Mouse (Mus musculus) myocyte (in vitro differentiated cells): Measurements from ENCODE around the gene Znrf1.

ENCODE experiments used
- CEBPB ChIP-seq: IDR thresholded peaks from 2 replicates; pipeline ENCODE4 v1.6.1; 2011; ENCODE audit warnings: mild to moderate bottlenecking, moderate library complexity; ENCODE audit not compliant: poor library complexity, insufficient read depth, severe bottlenecking
- E2F4 ChIP-seq: IDR thresholded peaks from one replicate; pipeline ENCODE4 v1.6.1; 2011; ENCODE audit warnings: mild to moderate bottlenecking, control low read depth, moderate library complexity; ENCODE audit not compliant: insufficient read depth
- MAX ChIP-seq: IDR thresholded peaks from one replicate; pipeline ENCODE4 v1.6.1; 2011; ENCODE audit warnings: low read depth, mild to moderate bottlenecking, control low read depth
- MYOG ChIP-seq, 3 experiments: IDR thresholded peaks; one replicate each; pipeline ENCODE4 v1.6.1; 2011; ENCODE audit warnings: control low read depth in 2 of 3, low read depth in 2 of 3, mild to moderate bottlenecking in 2 of 3; ENCODE audit not compliant: insufficient read length in 2 of 3, control insufficient read depth in 1 of 3, insufficient read depth in 1 of 3
- POLR2A ChIP-seq: IDR thresholded peaks from one replicate; pipeline ENCODE4 v1.6.1; 2011; ENCODE audit warnings: low read depth, mild to moderate bottlenecking, control low read depth, moderate library complexity; ENCODE audit not compliant: insufficient read length
- POLR2AphosphoS2 ChIP-seq: IDR thresholded peaks from one replicate; pipeline ENCODE4 v1.6.1; 2011; ENCODE audit warnings: low read depth, control low read depth; ENCODE audit not compliant: insufficient read length
- TCF12 ChIP-seq: IDR thresholded peaks from one replicate; pipeline ENCODE4 v1.6.1; 2011; ENCODE audit warnings: mild to moderate bottlenecking, control low read depth; ENCODE audit not compliant: poor library complexity, insufficient read depth, severe bottlenecking
- TCF3 ChIP-seq: IDR thresholded peaks from one replicate; pipeline ENCODE4 v1.6.1; 2011; ENCODE audit warnings: low read depth, control low read depth; ENCODE audit not compliant: insufficient read length
- USF1 ChIP-seq: IDR thresholded peaks from one replicate; pipeline ENCODE4 v1.6.1; 2011; ENCODE audit warnings: low read depth, mild to moderate bottlenecking, control low read depth, moderate library complexity

GRCm38 (mm10) chr8:111563687-111564086, 27.8 kb downstream of the Znrf1 start:
- TF ChIP-seq POLR2A (no peak), TCF12 (no peak), TCF3 (no peak), E2F4 (no peak), POLR2AphosphoS2 (no peak), MYOG (IDR thresholded peaks at IDR 0.05; ENCODE audit: control insufficient read depth in 1 of 3, insufficient read depth in 1 of 3, insufficient read length in 2 of 3, low read depth in 2 of 3) (no peak), MAX (no peak), CEBPB (no peak), USF1 (no peak)
